Mouse (Mus musculus) E14TG2a.4 (cell line): Measurements from ENCODE around the gene Ifrd2.

Experiments used
- CTCF ChIP-seq: conservative IDR thresholded peaks from 2 replicates; pipeline ENCODE4 v1.5.1; 2014; ENCODE audit warnings: low read length
- NANOG ChIP-seq: IDR thresholded peaks from 2 replicates; pipeline ENCODE4 v1.6.1; 2014; ENCODE audit warnings: borderline replicate concordance, low read length, mixed read lengths

DNA sequence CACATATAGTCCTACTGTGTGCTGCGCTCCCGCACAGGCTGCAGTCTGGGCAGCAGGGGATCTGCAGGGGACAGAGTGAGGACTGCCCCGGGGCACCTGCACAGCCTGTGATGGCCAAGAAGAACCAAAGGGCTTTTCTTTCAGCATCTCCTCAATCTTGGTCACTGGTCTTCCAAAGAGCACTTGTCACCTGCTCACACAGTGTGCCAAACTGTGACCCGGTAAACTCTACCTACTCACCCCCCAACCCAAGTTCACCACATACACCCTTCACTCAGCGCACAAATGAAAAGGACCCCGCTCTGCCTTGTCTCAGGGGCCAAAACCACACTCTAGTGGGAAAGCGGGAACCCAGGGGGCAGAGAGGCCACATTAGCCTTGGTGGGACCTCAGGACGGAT is 44.4 kb downstream of the Ifrd2 start:
- TF ChIP-seq CTCF (no peak), NANOG (no peak)
